Mouse (Mus musculus): Measurements from ENCODE around the gene Trmt5. TPM values are rescaled to one million over a fixed set of nuclear protein-coding genes. Genes with fewer than 3 reads are reported as not detected.

Gene Trmt5
- polyA plus RNA-seq, 1 experiment from 2014 or later, result 6.6 TPM

GRCm38 (mm10) chr12:73265381-73265978, 21.0 kb downstream of the Trmt5 start:
- WGBS, result 75% methylated on average over 3 of the region's 3 CpGs
- no peaks in the 10 kb centered on the region for H3K36me3 ChIP-seq (ENCODE audit: control insufficient read depth, insufficient read depth)
- TF ChIP-seq CTCF (IDR thresholded peaks at IDR 0.05; ENCODE audit: low read depth), result no peak

GRCm38 (mm10) chr12:73260339-73260738, 26.2 kb downstream of the Trmt5 start:
- Histone ChIP-seq H3K36me3 (ENCODE audit: control insufficient read depth, insufficient read depth) (no peaks in the 10 kb centered on the region), H3K27me3 (replicated peaks; ENCODE audit: control insufficient read depth, insufficient read depth, low read length) (no peaks in the 10 kb centered on the region), H3K27ac (ENCODE audit: low read depth, low read length) (no peak overlapping the region), H3K4me1 (replicated peaks; ENCODE audit: control insufficient read depth, insufficient read depth, low read length) (no peaks in the 10 kb centered on the region), H3K9ac (ENCODE audit: low read depth, low read length) (no peak overlapping the region), H3K4me2 (replicated peaks; ENCODE audit: low read depth) (no peak overlapping the region), H3K4me3 (ENCODE audit: low read depth, low read length) (no peak overlapping the region), H3K9me3 (ENCODE audit: control insufficient read depth) (no peaks in the 10 kb centered on the region)
- TF ChIP-seq CTCF (IDR thresholded peaks at IDR 0.05; ENCODE audit: low read depth), result no peak
- WGBS, result 90% methylated on average over 1 of the region's 1 CpGs
- ATAC-seq, result no peak

More at GRCm38 (mm10) chr12:73265381-73265978, 21.0 kb downstream of the Trmt5 start:
- no peak overlapping the region for H3K4me2 ChIP-seq (replicated peaks; ENCODE audit: low read depth)
- no peak for ATAC-seq
- no peaks in the 10 kb centered on the region for H3K9me3 ChIP-seq (ENCODE audit: control insufficient read depth)
- no peaks in the 10 kb centered on the region for H3K27me3 ChIP-seq (replicated peaks; ENCODE audit: control insufficient read depth, insufficient read depth, low read length)
- no peak overlapping the region for H3K9ac ChIP-seq (ENCODE audit: low read depth, low read length)
- H3K4me3 ChIP-seq (ENCODE audit: low read depth, low read length), result no peak overlapping the region
- no peaks in the 10 kb centered on the region for H3K4me1 ChIP-seq (replicated peaks; ENCODE audit: control insufficient read depth, insufficient read depth, low read length)
- H3K27ac ChIP-seq (ENCODE audit: low read depth, low read length), result no peak overlapping the region

GRCm38 (mm10) chr12:73259269-73259668, 27.2 kb downstream of the Trmt5 start:
- Histone ChIP-seq H3K36me3 (ENCODE audit: control insufficient read depth, insufficient read depth) (no peaks in the 10 kb centered on the region), H3K4me2 (replicated peaks; ENCODE audit: low read depth) (no peak overlapping the region), H3K27ac (ENCODE audit: low read depth, low read length) (no peak overlapping the region), H3K27me3 (replicated peaks; ENCODE audit: control insufficient read depth, insufficient read depth, low read length) (no peaks in the 10 kb centered on the region), H3K4me1 (replicated peaks; ENCODE audit: control insufficient read depth, insufficient read depth, low read length) (no peaks in the 10 kb centered on the region), H3K4me3 (ENCODE audit: low read depth, low read length) (no peak overlapping the region), H3K9me3 (ENCODE audit: control insufficient read depth) (no peaks in the 10 kb centered on the region), H3K9ac (ENCODE audit: low read depth, low read length) (no peak overlapping the region)
- no peak for TF ChIP-seq CTCF (IDR thresholded peaks at IDR 0.05; ENCODE audit: low read depth)
- no peak for ATAC-seq
- WGBS, result 91% methylated on average over 6 of the region's 6 CpGs

GRCm38 (mm10) chr12:73255006-73255405, 31.5 kb downstream of the Trmt5 start:
- H3K4me3 ChIP-seq (ENCODE audit: low read depth, low read length), result no peak overlapping the region
- no peak overlapping the region for H3K9ac ChIP-seq (ENCODE audit: low read depth, low read length)
- 76% methylated on average over 2 of the region's 2 CpGs for WGBS
- no peaks in the 10 kb centered on the region for H3K9me3 ChIP-seq (ENCODE audit: control insufficient read depth)
- no peak for ATAC-seq
- no peak overlapping the region for H3K27ac ChIP-seq (ENCODE audit: low read depth, low read length)
- TF ChIP-seq CTCF (IDR thresholded peaks at IDR 0.05; ENCODE audit: low read depth), result no peak
- no peaks in the 10 kb centered on the region for H3K27me3 ChIP-seq (replicated peaks; ENCODE audit: control insufficient read depth, insufficient read depth, low read length)
- no peaks in the 10 kb centered on the region for H3K36me3 ChIP-seq (ENCODE audit: control insufficient read depth, insufficient read depth)
- no peaks in the 10 kb centered on the region for H3K4me1 ChIP-seq (replicated peaks; ENCODE audit: control insufficient read depth, insufficient read depth, low read length)
- no peak overlapping the region for H3K4me2 ChIP-seq (replicated peaks; ENCODE audit: low read depth)

- Histone ChIP-seq H3K27me3 (replicated peaks; ENCODE audit: control insufficient read depth, insufficient read depth, low read length) (no peaks in the 10 kb centered on the region), H3K4me1 (replicated peaks; ENCODE audit: control insufficient read depth, insufficient read depth, low read length) (no peaks in the 10 kb centered on the region), H3K27ac (ENCODE audit: low read depth, low read length) (no peak overlapping the region), H3K9me3 (ENCODE audit: control insufficient read depth) (no peaks in the 10 kb centered on the region), H3K9ac (ENCODE audit: low read depth, low read length) (no peak overlapping the region), H3K36me3 (ENCODE audit: control insufficient read depth, insufficient read depth) (no peaks in the 10 kb centered on the region), H3K4me3 (ENCODE audit: low read depth, low read length) (no peak overlapping the region), H3K4me2 (replicated peaks; ENCODE audit: low read depth) (no peak overlapping the region)
- no peak for TF ChIP-seq CTCF (IDR thresholded peaks at IDR 0.05; ENCODE audit: low read depth)
- no peak for ATAC-seq
- WGBS, result 67% methylated on average over 5 of the region's 5 CpGs
These were observed 40.8 kb downstream of the Trmt5 start for GRCm38 (mm10) chr12:73245687-73246086.

GRCm38 (mm10) chr12:73241960-73242359, 44.5 kb downstream of the Trmt5 start:
- no peaks in the 10 kb centered on the region for H3K9me3 ChIP-seq (ENCODE audit: control insufficient read depth)
- TF ChIP-seq CTCF (IDR thresholded peaks at IDR 0.05; ENCODE audit: low read depth), result no peak
- H3K27me3 ChIP-seq (replicated peaks; ENCODE audit: control insufficient read depth, insufficient read depth, low read length), result no peaks in the 10 kb centered on the region
- no peaks in the 10 kb centered on the region for H3K36me3 ChIP-seq (ENCODE audit: control insufficient read depth, insufficient read depth)
- H3K4me3 ChIP-seq (ENCODE audit: low read depth, low read length), result no peak overlapping the region
- H3K27ac ChIP-seq (ENCODE audit: low read depth, low read length), result no peak overlapping the region
- H3K4me2 ChIP-seq (replicated peaks; ENCODE audit: low read depth), result no peak overlapping the region
- H3K9ac ChIP-seq (ENCODE audit: low read depth, low read length), result no peak overlapping the region
- ATAC-seq, result no peak
- 69% methylated on average over 10 of the region's 10 CpGs for WGBS
- H3K4me1 ChIP-seq (replicated peaks; ENCODE audit: control insufficient read depth, insufficient read depth, low read length), result no peaks in the 10 kb centered on the region

- no peak overlapping the region for H3K4me2 ChIP-seq (replicated peaks; ENCODE audit: low read depth)
- no peak for ATAC-seq
- no peak overlapping the region for H3K4me3 ChIP-seq (ENCODE audit: low read depth, low read length)
- H3K36me3 ChIP-seq (ENCODE audit: control insufficient read depth, insufficient read depth), result peaks cover 4% of the 10 kb centered on the region
- H3K9me3 ChIP-seq (ENCODE audit: control insufficient read depth), result no peaks in the 10 kb centered on the region
- no peaks in the 10 kb centered on the region for H3K4me1 ChIP-seq (replicated peaks; ENCODE audit: control insufficient read depth, insufficient read depth, low read length)
- TF ChIP-seq CTCF (IDR thresholded peaks at IDR 0.05; ENCODE audit: low read depth), result no peak
- H3K27me3 ChIP-seq (replicated peaks; ENCODE audit: control insufficient read depth, insufficient read depth, low read length), result no peaks in the 10 kb centered on the region
- H3K27ac ChIP-seq (ENCODE audit: low read depth, low read length), result no peak overlapping the region
- no peak overlapping the region for H3K9ac ChIP-seq (ENCODE audit: low read depth, low read length)
- WGBS, result 77% methylated on average over 2 of the region's 2 CpGs
These were observed 53.9 kb downstream of the Trmt5 start for GRCm38 (mm10) chr12:73232586-73232985.

Measured in intestine, postnatal 0 days (tissue).